Mouse (Mus musculus): ENCODE data around the gene Zfp652. TPM values are rescaled to one million over a fixed set of nuclear protein-coding genes. Genes with fewer than 3 reads are reported as not detected.

Zfp652 gene
- total RNA-seq, 2 experiments from 2014 or later: 94.6 to 110 TPM

- TF ChIP-seq CTCF (IDR thresholded peaks at IDR 0.05): no peak
- Histone ChIP-seq H3K4me3 (peak overlapping the region; percentile 49), H3K27ac (peak overlapping the region; percentile 81)
- peak; percentile 31 for DNase-seq
- intact Hi-C loops (cut with DNase I): loop anchor here (5.0 kb wide), 1 partner anchor 164 kb away; no protein-coding TSS in a partner anchor
Observed at GRCm38 (mm10) chr11:95688515-95688914, 24.0 kb upstream of the Zfp652 start.

GRCm38 (mm10) chr11:95688981-95689380 lies 23.5 kb upstream of the Zfp652 start:
- intact Hi-C loops (cut with DNase I): loop anchor here (5.0 kb wide), 1 partner anchor 163 kb away; no protein-coding TSS in a partner anchor
- Histone ChIP-seq H3K4me3 (peak overlapping the region; percentile 49), H3K27ac (peak overlapping the region; percentile 81)
- TF ChIP-seq CTCF (IDR thresholded peaks at IDR 0.05): no peak
- DNase-seq: peak; percentile 56

GRCm38 (mm10) chr11:95689544-95689943 lies 22.9 kb upstream of the Zfp652 start:
- intact Hi-C loops (cut with DNase I): loop anchor here (5.0 kb wide), 1 partner anchor 163 kb away; no protein-coding TSS in a partner anchor
- TF ChIP-seq CTCF (IDR thresholded peaks at IDR 0.05): no peak
- no peak for DNase-seq
- Histone ChIP-seq H3K4me3 (no peak overlapping the region), H3K27ac (peak overlapping the region; percentile 81)

GRCm38 (mm10) chr11:95698541-95698940 lies 13.9 kb upstream of the Zfp652 start:
- no peak overlapping the region for H3K4me3 ChIP-seq
- intact Hi-C loops (cut with DNase I): no loop called here
- TF ChIP-seq CTCF (IDR thresholded peaks at IDR 0.05): no peak

GRCm38 (mm10) chr11:95700778-95701739 lies 11.4 kb upstream of the Zfp652 start:
- DNase-seq: no peak
- no peak overlapping the region for H3K4me3 ChIP-seq
- no peak overlapping the region for H3K27ac ChIP-seq
- intact Hi-C loops (cut with DNase I): no loop called here
- TF ChIP-seq CTCF (IDR thresholded peaks at IDR 0.05): no peak

More at GRCm38 (mm10) chr11:95698541-95698940, 13.9 kb upstream of the Zfp652 start:
- no peak overlapping the region for H3K27ac ChIP-seq
- no peak for DNase-seq

GRCm38 (mm10) chr11:95704032-95704969 lies 8.2 kb upstream of the Zfp652 start:
- Histone ChIP-seq H3K27ac (no peak overlapping the region), H3K4me3 (no peak overlapping the region)
- TF ChIP-seq CTCF (IDR thresholded peaks at IDR 0.05): no peak
- intact Hi-C loops (cut with DNase I): no loop called here
- DNase-seq: no peak

- Histone ChIP-seq H3K4me3 (no peak overlapping the region), H3K27ac (no peak overlapping the region)
- intact Hi-C loops (cut with DNase I): no loop called here
- TF ChIP-seq CTCF (IDR thresholded peaks at IDR 0.05): no peak
- DNase-seq: no peak
Observed at GRCm38 (mm10) chr11:95704970-95705330, 7.5 kb upstream of the Zfp652 start.

- no peak for TF ChIP-seq CTCF (IDR thresholded peaks at IDR 0.05)
- no peak overlapping the region for H3K4me3 ChIP-seq
- DNase-seq: no peak
- intact Hi-C loops (cut with DNase I): loop anchor here (2.0 kb wide), 1 partner anchor 19 kb away; no protein-coding TSS in a partner anchor
- H3K27ac ChIP-seq: no peak overlapping the region
Observed at GRCm38 (mm10) chr11:95709534-95710040, 2.9 kb upstream of the Zfp652 start.

- no peak for DNase-seq
- intact Hi-C loops (cut with DNase I): loop anchor here (2.0 kb wide), 1 partner anchor 20 kb away; no protein-coding TSS in a partner anchor
- TF ChIP-seq CTCF (IDR thresholded peaks at IDR 0.05): no peak
- H3K27ac ChIP-seq: no peak overlapping the region
- no peak overlapping the region for H3K4me3 ChIP-seq
Observed at GRCm38 (mm10) chr11:95710478-95710877, 2.0 kb upstream of the Zfp652 start.

GRCm38 (mm10) chr11:95712085-95712562 lies 349 bp upstream of the Zfp652 start:
- Histone ChIP-seq H3K27ac (peak overlapping the region; percentile 94), H3K4me3 (peak overlapping the region; percentile 84)
- no peak for TF ChIP-seq CTCF (IDR thresholded peaks at IDR 0.05)
- intact Hi-C loops (cut with DNase I): no loop called here
- peak; percentile 38 for DNase-seq

- no peak for TF ChIP-seq CTCF (IDR thresholded peaks at IDR 0.05)
- Histone ChIP-seq H3K4me3 (peak overlapping the region; percentile 84), H3K27ac (peak overlapping the region; percentile 94)
- peak; percentile 72 for DNase-seq
- intact Hi-C loops (cut with DNase I): no loop called here
Observed at GRCm38 (mm10) chr11:95713225-95713810, 845 bp downstream of the Zfp652 start.

GRCm38 (mm10) chr11:95713811-95714241 lies 1.4 kb downstream of the Zfp652 start:
- H3K27ac ChIP-seq: peak overlapping the region; percentile 94
- intact Hi-C loops (cut with DNase I): no loop called here

More at GRCm38 (mm10) chr11:95713811-95714241, 1.4 kb downstream of the Zfp652 start:
- DNase-seq: no peak
- H3K4me3 ChIP-seq: peak overlapping the region; percentile 84
- no peak for TF ChIP-seq CTCF (IDR thresholded peaks at IDR 0.05)

Data from gastrocnemius, adult 2 months (tissue).